Mouse (Mus musculus): ENCODE measurements around the gene Acaa1b.
A peak's percentile ranks its signal among the peaks of the same experiment; 100 is the strongest.

The Acaa1b gene

DNA sequence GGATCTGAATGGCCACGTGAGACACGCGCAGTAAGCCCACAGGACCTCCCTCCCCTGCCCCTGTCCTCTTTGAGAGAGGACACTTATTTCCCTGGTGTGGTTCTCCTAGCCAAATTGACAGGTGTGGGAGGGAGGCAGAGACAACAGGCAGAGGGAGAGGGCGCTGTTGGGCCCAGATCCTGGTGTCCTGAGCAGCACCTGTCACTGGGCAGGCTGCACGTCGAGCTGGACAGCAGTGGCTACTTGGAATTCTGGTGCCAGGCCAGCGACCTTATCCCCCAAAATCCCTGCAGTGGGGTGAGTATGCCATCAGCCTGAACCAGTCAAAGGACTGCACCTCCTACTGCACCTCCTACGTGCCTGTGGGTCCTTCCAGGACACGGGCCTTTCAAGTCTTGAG is 13.5 kb downstream of the Acaa1b start:
- DNase-seq (ENCODE audit: low spot score) = no peak

DNA sequence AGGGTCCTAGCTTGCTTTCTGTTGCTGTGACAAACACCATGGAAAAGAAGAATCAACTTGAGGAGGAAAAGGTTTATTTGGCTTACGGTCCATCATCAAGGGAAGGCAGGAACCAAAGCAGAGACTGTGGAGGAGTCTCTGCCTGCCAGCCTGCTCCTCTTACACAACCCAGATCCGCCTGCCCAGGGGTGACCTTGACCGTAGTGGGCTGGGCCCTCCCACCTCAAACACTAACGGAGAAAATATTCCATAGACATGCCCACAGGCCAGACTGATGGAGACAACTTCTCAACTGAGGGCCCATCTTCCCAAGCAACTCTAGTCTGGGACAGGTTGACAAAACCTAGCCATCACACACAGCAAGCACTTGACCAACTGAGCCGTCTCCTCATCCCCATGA is 14.8 kb downstream of the Acaa1b start:
- DNase-seq (ENCODE audit: low spot score) = no peak

DNA sequence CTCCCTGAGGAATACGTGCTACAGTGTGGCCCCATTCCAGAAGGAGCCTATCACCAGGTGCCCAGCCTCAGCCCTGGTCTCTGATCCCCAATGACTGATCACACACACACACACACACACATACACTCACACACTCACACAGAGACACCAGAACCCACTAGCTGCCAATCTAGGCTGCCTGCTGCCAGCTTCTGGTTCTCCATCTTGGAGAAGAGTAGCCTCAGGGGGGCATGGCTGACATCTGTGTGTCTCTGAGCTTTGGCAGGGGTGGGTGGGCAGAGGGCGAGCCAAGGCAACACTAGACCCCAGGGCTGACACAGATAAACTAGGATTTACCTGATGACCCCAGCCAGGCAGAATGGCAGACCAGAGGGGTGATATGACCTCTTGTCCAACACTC is 18.1 kb downstream of the Acaa1b start:
- no peak for DNase-seq (ENCODE audit: low spot score)

DNA sequence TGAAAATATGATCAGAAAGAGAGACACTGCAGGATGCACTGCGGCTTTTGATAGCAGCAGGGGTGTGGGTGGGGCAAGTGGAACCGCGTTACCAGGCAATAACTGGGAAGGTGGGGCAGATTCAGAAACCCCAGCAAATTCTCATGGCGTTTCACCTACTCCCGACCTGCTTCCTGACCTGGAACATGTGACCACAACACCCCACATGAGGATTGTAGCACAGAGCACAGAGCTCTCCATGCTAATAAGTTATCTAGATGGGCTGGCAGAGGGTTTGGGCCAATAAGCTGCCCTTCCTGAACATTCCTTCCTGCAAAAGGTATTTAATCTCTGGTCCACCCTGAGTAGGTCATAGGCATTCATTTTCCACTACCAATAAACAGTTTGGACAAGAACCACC is 26.2 kb downstream of the Acaa1b start:
- DNase-seq (ENCODE audit: low spot score) = no peak

DNA sequence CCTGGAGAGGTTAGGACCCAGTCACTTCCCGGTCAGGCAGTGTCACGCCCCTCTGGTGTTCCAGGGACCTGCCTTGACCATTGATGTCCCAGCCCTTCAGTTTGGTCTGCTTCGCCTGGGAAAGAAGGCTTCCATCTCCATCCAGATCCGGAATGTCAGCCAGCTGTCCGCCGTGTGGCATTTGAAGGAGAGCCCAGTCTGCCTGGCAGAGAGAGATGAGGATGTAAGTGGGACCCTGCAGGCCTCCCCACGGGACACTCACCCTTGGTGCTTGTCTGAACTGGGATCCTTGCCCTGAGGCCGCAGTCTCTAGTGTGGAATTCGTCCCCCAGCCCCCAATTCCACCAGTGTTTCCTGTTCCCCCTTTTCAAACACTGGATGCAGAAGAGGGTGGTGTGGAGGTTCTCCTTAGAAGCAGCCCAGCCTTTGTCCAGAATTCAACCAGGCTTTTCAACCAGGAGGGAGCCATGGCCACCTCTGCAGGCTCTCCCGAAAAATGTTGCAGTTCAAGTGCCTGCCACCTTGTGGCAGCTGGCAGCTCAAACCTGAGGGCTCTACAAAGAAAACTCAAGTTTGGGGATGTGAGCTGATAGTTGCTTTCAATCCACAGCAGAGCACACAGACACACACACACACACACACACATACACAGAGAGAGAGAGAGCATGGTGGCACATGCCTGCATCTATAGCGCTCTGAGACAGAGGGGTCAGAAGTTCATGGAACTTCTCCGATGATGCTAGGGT is 28.3 kb downstream of the Acaa1b start:
- DNase-seq (ENCODE audit: low spot score) = no peak

DNA sequence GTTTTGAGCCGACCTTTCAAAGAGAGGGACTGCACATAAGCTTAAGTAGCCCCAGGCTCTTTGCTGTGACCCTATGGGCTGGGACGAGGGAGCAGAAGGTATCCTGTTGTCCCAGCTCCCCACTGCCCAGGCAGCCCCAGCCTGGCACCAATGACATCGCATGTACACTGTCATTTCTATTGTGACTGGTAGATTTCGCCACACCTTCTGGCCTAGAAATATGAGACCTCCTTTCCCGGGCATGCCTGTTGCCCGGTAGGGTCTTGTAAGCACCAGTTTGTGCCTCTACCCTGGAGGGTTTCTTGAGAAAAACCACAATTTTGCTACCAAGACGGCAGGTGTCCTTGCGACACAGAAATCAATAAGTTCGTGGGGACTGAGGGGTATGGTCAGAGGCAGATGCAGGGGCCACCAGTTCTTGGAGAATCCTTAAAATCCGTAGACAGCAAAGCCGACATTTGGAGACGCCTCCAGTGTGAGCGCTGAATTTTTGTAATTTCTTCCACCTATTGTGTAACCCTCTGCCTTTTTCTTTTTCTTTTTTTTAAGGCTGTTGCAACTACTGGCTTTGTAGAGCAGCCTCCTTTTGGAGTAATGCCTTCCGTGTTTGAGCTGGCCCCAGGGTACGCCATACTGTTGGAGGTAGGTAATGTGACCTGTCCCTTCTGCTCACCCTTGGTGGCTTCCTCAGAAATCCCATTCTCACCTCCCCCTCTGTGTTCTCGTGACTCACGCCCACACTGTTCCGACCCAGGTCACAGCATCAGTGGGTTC is 34.1 kb downstream of the Acaa1b start:
- no peak for DNase-seq (ENCODE audit: low spot score)

DNA sequence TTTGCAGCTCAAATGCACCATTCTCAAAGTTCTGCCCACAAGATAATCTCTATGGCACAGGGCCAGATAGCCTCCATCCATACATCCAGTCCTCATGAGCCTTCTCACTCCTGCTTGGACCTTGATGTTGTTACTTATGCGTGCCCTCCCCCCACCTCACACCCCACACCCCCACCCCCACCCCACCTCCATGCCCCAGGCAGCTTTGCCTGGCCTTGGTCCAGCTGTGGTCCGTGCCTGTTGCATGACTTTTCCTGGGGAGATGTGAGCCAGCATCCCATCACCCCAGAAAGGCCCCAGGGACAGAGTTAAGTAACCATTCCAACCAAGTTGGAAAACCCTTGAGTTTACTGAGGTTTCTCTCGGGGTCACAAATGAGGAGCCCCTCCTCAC is 36.7 kb downstream of the Acaa1b start:
- no peak for DNase-seq (ENCODE audit: low spot score)

DNA sequence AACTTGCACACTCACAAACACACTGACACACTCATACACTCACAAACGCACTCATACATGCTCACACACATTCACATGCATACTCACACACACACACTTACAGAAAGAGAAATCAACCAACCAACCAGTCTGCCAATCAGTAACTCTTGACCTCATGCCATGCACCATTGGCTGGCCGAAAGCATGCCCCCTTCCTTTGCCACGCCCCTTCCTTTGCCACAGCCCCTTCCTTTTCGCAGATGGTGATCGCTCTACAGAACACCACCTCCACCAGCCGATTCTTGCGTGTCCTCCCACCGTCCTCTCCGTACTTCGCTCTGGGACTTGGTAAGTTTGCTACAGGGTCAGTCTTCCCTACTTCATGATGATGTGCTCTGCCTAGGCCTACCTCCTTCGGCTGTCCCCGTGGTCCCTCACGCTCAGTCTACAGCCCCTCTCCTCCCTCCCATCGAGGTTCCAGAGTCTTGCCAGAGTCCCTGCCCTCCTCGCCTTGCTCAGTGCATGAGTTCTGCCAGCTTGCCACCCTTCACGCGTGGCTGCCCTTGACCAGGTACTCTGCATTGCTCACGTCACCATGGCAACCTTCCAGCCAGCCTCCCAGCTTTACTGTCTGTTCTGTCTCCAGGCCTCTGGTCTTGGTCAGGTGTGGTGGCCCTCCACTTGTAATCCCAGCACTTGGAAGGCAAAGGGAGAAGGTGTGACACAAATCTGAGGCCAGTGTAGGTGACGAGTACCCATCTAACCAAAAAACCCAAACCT is 37.3 kb downstream of the Acaa1b start:
- DNase-seq (ENCODE audit: low spot score) = no peak

DNA sequence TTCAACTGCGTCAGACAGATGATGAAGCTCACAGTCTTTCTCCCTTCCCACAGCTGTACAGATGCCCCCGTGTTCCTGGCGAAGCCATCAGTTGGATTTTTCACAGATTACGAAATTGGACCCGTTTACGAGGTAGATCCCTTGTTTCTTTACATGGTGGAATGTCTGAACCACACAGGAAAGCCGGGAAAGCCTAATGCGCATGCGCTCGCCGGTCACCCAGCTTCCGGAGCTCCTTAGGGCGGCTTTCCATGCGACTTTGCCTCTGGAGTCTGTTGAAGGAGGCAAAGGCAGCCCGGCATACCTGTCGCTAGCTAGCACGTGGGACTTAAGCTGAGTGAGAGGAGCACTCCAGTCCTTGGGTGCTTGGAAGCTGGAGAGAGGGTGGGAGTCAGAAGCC is 42.0 kb downstream of the Acaa1b start:
- DNase-seq (ENCODE audit: low spot score) = no peak

DNA sequence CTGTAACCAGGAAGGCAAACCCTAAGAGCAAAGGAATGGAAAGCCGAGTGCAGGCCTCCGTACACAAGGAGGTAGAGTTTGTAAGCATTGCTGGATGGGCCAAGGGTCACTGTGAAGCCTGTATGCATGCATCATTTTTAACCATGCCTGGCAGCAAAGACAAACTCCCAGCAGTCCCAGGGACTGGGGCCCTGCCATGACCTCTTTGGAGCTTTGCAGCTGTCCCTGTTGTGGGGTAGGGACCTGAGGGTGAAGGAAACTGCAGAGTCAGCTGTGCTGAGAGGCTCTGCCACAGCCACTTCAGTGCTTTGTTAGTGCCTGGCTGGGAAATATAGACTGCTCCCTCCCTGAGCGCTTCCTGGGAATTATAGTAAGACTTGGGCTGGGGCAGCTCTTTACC is 46.3 kb downstream of the Acaa1b start:
- no peak for DNase-seq (ENCODE audit: low spot score)

DNA sequence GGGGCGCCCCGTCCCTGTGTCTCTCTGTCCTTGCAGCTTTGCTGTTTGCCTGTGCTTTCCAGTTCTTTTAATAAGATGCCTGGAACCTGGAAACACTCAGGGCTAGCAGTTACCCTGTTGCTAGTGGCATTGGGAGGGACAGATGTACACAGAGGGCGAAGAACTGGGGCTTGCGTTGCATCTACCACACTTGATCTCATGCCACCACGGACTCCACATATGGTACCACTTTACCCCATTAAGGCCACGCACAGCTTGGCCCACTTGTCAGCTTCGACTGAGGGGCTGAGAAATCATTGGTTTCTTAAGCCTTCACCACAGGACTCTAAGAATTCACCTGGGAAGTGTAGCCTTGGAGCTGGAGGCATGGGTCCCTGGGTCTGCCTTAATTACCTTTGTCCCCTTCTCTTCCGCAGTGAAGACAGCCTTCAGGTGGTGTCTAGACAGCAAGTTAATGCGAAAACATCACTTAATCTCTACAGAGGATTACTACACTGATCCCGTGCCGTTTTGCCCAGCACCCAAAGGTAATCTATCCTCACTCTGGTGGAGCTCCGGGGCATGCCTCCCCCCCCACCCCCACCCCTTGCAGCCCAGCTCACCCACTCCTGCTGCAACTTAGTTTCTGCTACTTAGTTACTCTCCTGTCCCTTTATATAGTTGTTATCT is 47.1 kb downstream of the Acaa1b start:
- no peak for DNase-seq (ENCODE audit: low spot score)

DNA sequence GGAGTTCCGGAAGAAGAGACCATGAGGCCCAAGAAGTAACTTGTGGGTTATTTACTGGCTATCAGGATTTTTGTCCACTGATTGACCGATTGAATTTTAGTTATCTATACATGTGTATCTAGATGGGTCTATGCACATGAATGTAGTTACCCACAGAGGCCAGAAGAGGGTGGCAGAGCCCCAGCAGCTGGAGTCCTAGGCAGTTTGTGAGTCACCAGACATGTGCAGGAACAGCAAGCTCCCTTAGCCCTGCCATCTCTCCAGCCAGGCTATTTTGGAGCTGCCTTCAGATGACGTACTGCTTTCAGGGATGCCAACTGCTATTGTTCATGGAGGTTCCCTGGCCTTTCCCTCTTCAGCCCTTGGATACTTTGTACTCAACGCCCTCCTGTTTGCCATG is 49.3 kb downstream of the Acaa1b start:
- DNase-seq (ENCODE audit: low spot score) = no peak

DNA sequence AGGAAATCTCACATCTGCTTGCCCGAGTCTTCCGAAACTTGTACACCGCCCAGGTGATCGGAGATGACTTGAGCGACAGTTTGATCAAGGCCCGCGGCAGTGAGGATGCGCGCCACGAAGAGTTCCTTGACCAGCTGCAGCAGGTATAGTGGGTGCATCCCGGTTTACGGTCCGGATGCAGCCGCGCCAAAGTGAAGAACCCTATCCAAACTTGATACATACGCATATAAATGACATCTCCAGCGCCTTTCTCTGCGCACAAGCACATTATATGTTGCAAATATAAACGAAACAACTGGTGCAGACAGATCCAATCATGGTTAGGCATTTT is 54.1 kb downstream of the Acaa1b start:
- no peak for DNase-seq (ENCODE audit: low spot score)

DNA sequence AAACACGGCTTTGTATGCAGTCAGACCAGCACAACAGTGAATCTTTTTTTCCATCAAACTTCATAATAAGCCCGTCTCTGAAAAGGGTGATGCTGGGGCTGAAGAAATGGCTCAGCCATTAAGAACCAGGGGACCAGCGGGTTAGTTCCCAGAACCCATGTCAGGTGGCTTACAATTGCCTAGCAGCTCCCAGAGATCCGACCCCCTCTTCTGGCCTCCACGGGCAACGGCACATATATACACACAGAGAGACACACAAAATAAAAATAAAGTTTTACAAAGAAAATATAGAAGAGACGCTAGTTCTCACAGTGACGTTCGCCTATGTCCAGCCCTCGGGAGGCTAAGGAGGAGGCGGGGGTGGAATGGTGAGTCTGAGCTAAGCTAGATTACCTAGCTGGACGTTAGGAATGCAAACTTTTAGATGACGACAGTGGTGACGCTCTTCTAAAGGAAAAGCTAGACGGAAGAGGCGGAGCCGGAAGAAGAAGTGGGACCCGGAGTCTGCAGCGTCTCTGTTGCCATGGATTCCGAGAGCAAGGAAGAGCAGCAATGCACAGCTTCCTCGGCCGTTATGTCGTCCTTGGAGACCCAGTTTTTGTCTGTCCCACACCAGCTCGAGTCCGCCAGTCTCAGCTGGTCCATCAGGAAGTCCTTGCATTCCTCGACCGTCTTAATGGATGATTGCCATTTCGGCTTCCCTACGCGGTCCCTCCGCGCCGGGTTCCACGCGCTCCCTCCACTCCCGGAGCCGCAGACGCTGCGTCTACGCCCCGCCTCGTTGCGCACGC is 54.7 kb downstream of the Acaa1b start, which contains the start of gene Dlec1:
Dlec1 (plus strand) TSS at position 487 of the 791 bp plus-strand sequence.
- DNase-seq (ENCODE audit: low spot score) = peak; percentile 72

DNA sequence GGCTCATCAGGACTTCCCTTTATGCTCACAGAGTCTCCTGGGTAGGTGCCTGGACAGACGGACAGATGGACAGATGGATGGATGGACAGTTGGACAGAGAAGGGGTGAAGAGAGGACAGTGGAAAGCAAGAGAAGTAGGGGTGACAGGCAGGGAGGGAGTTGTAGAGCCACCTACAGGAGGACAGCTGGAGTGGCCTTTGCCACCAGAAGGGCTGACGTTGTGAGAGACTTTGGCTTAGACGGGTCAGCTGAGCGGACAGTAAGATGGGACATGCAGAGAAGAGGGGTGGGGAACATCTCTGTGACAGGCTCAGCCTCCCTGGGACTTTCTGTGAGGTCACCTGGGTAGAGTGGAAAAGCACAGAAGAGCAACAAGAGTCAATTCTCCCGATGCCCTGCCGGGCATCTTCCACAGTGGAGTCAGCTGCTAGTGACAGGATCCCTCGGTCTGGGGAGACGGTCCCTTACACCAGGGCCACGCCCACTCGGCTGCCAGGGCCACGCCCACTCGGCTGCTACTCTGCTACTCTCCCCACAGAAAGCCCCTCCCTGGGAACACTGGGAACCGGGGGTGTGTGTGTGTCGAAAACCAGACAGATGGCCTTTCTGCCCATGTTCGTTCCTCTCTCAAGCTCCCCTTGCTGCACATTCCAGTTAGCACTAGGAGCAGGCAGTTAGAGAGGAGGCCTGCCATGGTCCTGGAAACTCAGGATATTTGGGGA is 56.6 kb downstream of the Acaa1b start:
- no peak for DNase-seq (ENCODE audit: low spot score)
